Mouse (Mus musculus): Measurements from ENCODE around the gene Srbd1. TPM values are rescaled to one million over a fixed set of nuclear protein-coding genes. Genes with fewer than 3 reads are reported as not detected.
A peak's percentile ranks its signal among the peaks of the same experiment; 100 is the strongest.

Srbd1 gene
- polyA plus RNA-seq, 1 experiment from 2014 or later, result 16.8 TPM

GRCm38 (mm10) chr17:86167320-86168230 is 22.6 kb upstream of the Srbd1 start, which contains the start of gene Prkce:
Gene Prkce (plus strand): TSS chr17:86167785.
- no peaks in the 10 kb centered on the region for H3K27me3 ChIP-seq
- peak within 1 kb of the TSS; percentile 97 for H3K27ac ChIP-seq
- H3K9ac ChIP-seq, result peak within 1 kb of the TSS; percentile 88
- peak; percentile 72 for ATAC-seq (ENCODE audit: borderline replicate concordance, extremely low read depth, low FRiP score, low TSS enrichment)
- H3K4me2 ChIP-seq, result peak within 1 kb of the TSS; percentile 97
- H3K9me3 ChIP-seq, result no peaks in the 10 kb centered on the region
- H3K36me3 ChIP-seq, result no peaks in the 10 kb centered on the region
- H3K4me3 ChIP-seq, result peak within 1 kb of the TSS; percentile 74
- under 1% methylated on average over 85 of the region's 115 CpGs for WGBS
- H3K4me1 ChIP-seq, result peaks cover 38% of the 10 kb centered on the region

GRCm38 (mm10) chr17:86166567-86167319 is 21.8 kb upstream of the Srbd1 start:
- H3K4me2 ChIP-seq, result peak overlapping the region; percentile 97
- no peaks in the 10 kb centered on the region for H3K36me3 ChIP-seq
- no peaks in the 10 kb centered on the region for H3K27me3 ChIP-seq
- H3K4me1 ChIP-seq, result peaks cover 38% of the 10 kb centered on the region
- WGBS, result under 1% methylated on average over 46 of the region's 46 CpGs
- ATAC-seq (ENCODE audit: borderline replicate concordance, extremely low read depth, low FRiP score, low TSS enrichment), result peak; percentile 77
- no peaks in the 10 kb centered on the region for H3K9me3 ChIP-seq
- peak overlapping the region; percentile 88 for H3K9ac ChIP-seq
- H3K27ac ChIP-seq, result peak overlapping the region; percentile 97
- peak overlapping the region; percentile 74 for H3K4me3 ChIP-seq

- under 1% methylated on average over 19 of the region's 19 CpGs for WGBS
- Histone ChIP-seq H3K4me3 (peak overlapping the region; percentile 74), H3K27ac (peak overlapping the region; percentile 97), H3K27me3 (no peaks in the 10 kb centered on the region), H3K4me1 (peaks cover 38% of the 10 kb centered on the region), H3K36me3 (no peaks in the 10 kb centered on the region), H3K4me2 (peak overlapping the region; percentile 97), H3K9me3 (no peaks in the 10 kb centered on the region), H3K9ac (peak overlapping the region; percentile 88)
- ATAC-seq (ENCODE audit: borderline replicate concordance, extremely low read depth, low FRiP score, low TSS enrichment), result no peak
Observed at GRCm38 (mm10) chr17:86166051-86166566, 21.1 kb upstream of the Srbd1 start.

DNA sequence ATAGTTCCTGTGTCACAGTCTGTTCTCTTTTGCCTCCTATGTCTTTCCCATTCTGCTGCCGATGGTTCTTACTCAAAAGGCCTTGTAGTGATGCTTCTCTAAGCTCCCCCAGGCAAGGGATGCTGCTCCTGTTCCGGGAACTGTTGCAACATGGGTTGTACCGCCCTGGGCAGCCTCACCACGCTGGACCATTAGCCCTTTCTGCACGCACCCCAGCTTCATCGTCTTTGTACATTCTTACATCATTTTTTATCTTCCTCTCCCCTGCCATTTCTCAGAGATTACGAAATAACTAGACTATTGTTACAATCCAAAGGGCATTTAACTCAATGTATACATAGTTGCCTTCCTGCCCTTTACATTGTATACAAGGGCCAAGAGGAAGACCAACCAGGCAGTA is 19.4 kb upstream of the Srbd1 start:
- no peak overlapping the region for H3K4me2 ChIP-seq
- peaks cover 27% of the 10 kb centered on the region for H3K4me1 ChIP-seq
- H3K9me3 ChIP-seq, result no peaks in the 10 kb centered on the region
- no peak overlapping the region for H3K4me3 ChIP-seq
- 44% methylated on average over 7 of the region's 7 CpGs for WGBS
- ATAC-seq (ENCODE audit: borderline replicate concordance, extremely low read depth, low FRiP score, low TSS enrichment), result no peak
- no peaks in the 10 kb centered on the region for H3K27me3 ChIP-seq
- H3K27ac ChIP-seq, result no peak overlapping the region
- H3K9ac ChIP-seq, result no peak overlapping the region
- H3K36me3 ChIP-seq, result no peaks in the 10 kb centered on the region

- no peaks in the 10 kb centered on the region for H3K9me3 ChIP-seq
- no peak overlapping the region for H3K27ac ChIP-seq
- no peak overlapping the region for H3K9ac ChIP-seq
- peaks cover 15% of the 10 kb centered on the region for H3K4me1 ChIP-seq
- no peaks in the 10 kb centered on the region for H3K36me3 ChIP-seq
- no peak overlapping the region for H3K4me3 ChIP-seq
- H3K4me2 ChIP-seq, result no peak overlapping the region
- H3K27me3 ChIP-seq, result no peaks in the 10 kb centered on the region
- 66% methylated on average over 15 of the region's 15 CpGs for WGBS
- ATAC-seq (ENCODE audit: borderline replicate concordance, extremely low read depth, low FRiP score, low TSS enrichment), result no peak
Observed at GRCm38 (mm10) chr17:86162672-86163071, 17.7 kb upstream of the Srbd1 start.

GRCm38 (mm10) chr17:86156999-86157398 is 12.0 kb upstream of the Srbd1 start:
- no peak for ATAC-seq (ENCODE audit: borderline replicate concordance, extremely low read depth, low FRiP score, low TSS enrichment)
- no peak overlapping the region for H3K9ac ChIP-seq
- WGBS, result 84% methylated on average over 6 of the region's 6 CpGs
- H3K9me3 ChIP-seq, result no peaks in the 10 kb centered on the region
- no peaks in the 10 kb centered on the region for H3K4me1 ChIP-seq
- no peak overlapping the region for H3K27ac ChIP-seq
- no peak overlapping the region for H3K4me2 ChIP-seq
- H3K4me3 ChIP-seq, result no peak overlapping the region
- H3K36me3 ChIP-seq, result no peaks in the 10 kb centered on the region
- H3K27me3 ChIP-seq, result no peaks in the 10 kb centered on the region

DNA sequence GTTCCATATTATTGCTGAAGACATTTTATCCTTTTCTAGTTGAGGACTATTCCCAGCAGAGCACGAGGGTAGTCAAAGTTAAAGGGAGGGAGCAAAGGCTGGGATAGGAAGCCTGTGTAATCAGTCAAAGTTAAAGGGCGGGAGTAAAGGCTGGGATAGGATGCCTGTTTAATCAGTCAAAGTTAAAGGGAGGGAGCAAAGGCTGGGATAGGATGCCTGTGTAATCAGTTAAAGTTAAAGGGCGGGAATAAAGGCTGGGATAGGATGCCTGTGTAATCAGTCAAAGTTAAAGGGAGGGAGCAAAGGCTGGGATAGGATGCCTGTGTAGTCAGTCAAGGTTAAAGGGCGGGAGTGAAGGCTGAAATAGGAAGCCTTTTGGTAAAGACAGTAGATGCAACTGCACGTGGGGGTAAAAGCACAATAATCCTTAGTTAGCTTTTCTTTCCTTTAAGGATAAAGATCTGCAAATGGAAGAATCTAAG is 5.9 kb upstream of the Srbd1 start:
- H3K9ac ChIP-seq, result no peak overlapping the region
- peaks cover 2% of the 10 kb centered on the region for H3K4me1 ChIP-seq
- no peak overlapping the region for H3K27ac ChIP-seq
- peak; percentile 95 for ATAC-seq (ENCODE audit: borderline replicate concordance, extremely low read depth, low FRiP score, low TSS enrichment)
- no peak overlapping the region for H3K4me2 ChIP-seq
- 6% methylated on average over 5 of the region's 5 CpGs for WGBS
- no peaks in the 10 kb centered on the region for H3K27me3 ChIP-seq
- no peaks in the 10 kb centered on the region for H3K36me3 ChIP-seq
- H3K4me3 ChIP-seq, result no peak overlapping the region
- H3K9me3 ChIP-seq, result no peaks in the 10 kb centered on the region

DNA sequence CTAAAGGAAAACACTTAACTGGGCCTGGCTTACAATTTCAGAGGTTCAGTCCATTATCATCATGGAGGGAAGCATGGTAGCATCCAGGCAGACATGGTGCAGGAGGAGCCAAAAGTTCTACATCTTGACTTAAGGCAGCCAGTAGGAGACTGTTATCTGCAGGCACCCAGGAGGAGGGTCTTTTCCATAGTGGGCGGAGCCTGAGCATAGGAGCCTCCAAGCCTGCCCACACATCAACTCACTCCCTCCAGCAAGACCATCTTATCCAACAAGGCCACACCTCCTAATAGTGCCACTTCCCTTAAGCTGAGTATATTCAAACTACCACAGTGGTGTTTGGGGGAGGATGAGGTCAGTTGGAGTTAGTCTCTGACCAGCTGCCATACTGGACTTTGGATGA is 4.8 kb upstream of the Srbd1 start:
- no peak for ATAC-seq (ENCODE audit: borderline replicate concordance, extremely low read depth, low FRiP score, low TSS enrichment)
- no peaks in the 10 kb centered on the region for H3K27me3 ChIP-seq
- no peak overlapping the region for H3K4me2 ChIP-seq
- peaks cover 5% of the 10 kb centered on the region for H3K4me1 ChIP-seq
- no peak overlapping the region for H3K9ac ChIP-seq
- H3K4me3 ChIP-seq, result no peak overlapping the region
- 90% methylated on average over 1 of the region's 1 CpGs for WGBS
- no peaks in the 10 kb centered on the region for H3K9me3 ChIP-seq
- no peaks in the 10 kb centered on the region for H3K36me3 ChIP-seq
- no peak overlapping the region for H3K27ac ChIP-seq

DNA sequence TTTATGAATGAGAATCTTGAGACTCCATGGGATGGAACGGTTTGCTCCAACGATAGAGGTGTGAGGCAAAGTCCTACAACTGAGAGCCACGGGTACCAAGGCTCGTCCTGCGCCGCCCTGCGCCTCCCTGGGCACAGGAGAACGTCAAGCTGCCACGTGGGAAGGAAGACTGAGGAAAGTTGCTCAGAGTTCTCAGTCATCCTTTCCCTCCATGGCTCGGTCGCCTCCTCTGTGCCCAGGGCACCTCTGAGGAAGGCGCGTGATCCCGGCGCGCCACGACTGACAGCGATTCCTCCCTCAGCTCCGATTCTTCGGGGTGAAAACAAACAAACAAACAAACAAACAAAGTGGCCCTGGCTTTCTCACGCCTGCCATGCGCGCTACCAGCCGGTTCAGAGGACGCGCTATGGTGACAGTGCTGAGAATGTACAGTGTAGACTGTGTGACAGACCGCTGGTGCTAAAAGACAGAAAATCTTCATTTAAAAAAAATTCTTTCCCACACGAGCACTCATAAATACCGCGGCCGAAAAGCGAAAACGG is 367 bp downstream of the Srbd1 start:
- H3K36me3 ChIP-seq, result 0 out of 2 replicates have a peak, but pooled peaks cover 8% of the 10 kb centered on the region
- WGBS, result under 1% methylated on average over 33 of the region's 33 CpGs
- H3K4me3 ChIP-seq, result peak overlapping the region; percentile 84
- H3K27ac ChIP-seq, result peak overlapping the region; percentile 18; the same call in 1 of the 2 replicates
- H3K9me3 ChIP-seq, result no peaks in the 10 kb centered on the region
- peak overlapping the region; percentile 91 for H3K4me2 ChIP-seq
- peaks cover 17% of the 10 kb centered on the region for H3K4me1 ChIP-seq
- H3K9ac ChIP-seq, result peak overlapping the region; percentile 79
- H3K27me3 ChIP-seq, result no peaks in the 10 kb centered on the region
- ATAC-seq (ENCODE audit: borderline replicate concordance, extremely low read depth, low FRiP score, low TSS enrichment), result peak; percentile 80

DNA sequence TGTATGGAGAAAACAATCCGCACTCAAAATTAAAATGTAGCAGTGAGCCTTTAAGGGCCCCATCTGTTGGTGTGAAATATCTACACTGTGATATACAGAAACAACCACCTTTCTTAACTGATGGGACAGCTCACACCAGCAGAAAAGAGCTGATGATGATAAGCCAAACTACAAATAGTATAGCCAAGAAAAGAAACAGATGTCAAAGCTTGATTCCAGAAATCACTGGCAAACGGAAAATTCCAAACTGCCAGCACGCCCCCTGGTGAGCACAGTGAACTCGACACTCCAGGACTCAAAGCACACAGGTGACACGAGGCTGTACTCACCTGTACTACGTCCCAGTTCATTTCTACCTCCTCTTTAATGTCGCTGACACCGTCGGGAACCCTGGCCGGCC is 9.1 kb downstream of the Srbd1 start:
- Histone ChIP-seq H3K36me3 (peaks cover 43% of the 10 kb centered on the region), H3K27ac (no peak overlapping the region), H3K4me3 (no peak overlapping the region), H3K27me3 (no peaks in the 10 kb centered on the region), H3K9ac (no peak overlapping the region), H3K4me2 (no peak overlapping the region), H3K9me3 (no peaks in the 10 kb centered on the region), H3K4me1 (no peaks in the 10 kb centered on the region)
- WGBS, result 75% methylated on average over 10 of the region's 10 CpGs
- no peak for ATAC-seq (ENCODE audit: borderline replicate concordance, extremely low read depth, low FRiP score, low TSS enrichment)

DNA sequence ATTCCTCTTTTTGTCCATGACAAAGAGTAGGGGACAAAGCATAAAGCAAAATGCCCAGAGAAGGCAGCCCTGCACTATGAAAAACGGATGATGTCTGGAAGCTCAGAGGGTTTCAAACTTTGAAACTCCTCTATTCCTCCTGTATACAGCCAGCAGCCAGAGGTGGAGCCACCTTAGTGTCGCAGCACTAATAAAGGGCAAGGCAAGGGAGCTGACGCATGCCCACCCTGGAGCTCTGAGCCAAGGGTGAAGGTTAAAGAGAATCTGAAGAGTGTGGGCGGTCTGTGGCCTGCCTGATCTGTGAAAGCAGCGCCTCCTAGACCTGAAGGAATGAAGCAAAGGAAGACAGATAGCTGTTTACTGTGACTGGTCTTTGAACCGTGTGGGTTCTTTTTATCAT is 10.5 kb downstream of the Srbd1 start:
- Histone ChIP-seq H3K4me1 (no peaks in the 10 kb centered on the region), H3K4me3 (no peak overlapping the region), H3K9ac (no peak overlapping the region), H3K27me3 (no peaks in the 10 kb centered on the region), H3K9me3 (no peaks in the 10 kb centered on the region), H3K4me2 (no peak overlapping the region), H3K36me3 (peaks cover 53% of the 10 kb centered on the region), H3K27ac (no peak overlapping the region)
- no peak for ATAC-seq (ENCODE audit: borderline replicate concordance, extremely low read depth, low FRiP score, low TSS enrichment)
- 67% methylated on average over 6 of the region's 6 CpGs for WGBS

All from lung, embryonic 15.5 days (tissue).